Mouse (Mus musculus) bone marrow macrophage, adult 2 months (primary cell): ENCODE measurements around the gene Aqp2.

ENCODE experiments used
- CTCF ChIP-seq: IDR thresholded peaks from 2 replicates; pipeline ENCODE4 v1.5.1; 2012; ENCODE audit warnings: low read depth, mild to moderate bottlenecking, low read length, moderate library complexity
- POLR2A ChIP-seq: IDR thresholded peaks from 2 replicates; pipeline ENCODE4 v1.6.1; 2012; ENCODE audit warnings: mild to moderate bottlenecking, low read depth, low read length, borderline replicate concordance

GRCm38 (mm10) chr15:99622063-99622462 is 43.2 kb downstream of the Aqp2 start:
- TF ChIP-seq CTCF: no peak
- TF ChIP-seq POLR2A: no peak
